Mouse (Mus musculus): Measurements from ENCODE around the gene Macrod2.

The Macrod2 gene

DNA sequence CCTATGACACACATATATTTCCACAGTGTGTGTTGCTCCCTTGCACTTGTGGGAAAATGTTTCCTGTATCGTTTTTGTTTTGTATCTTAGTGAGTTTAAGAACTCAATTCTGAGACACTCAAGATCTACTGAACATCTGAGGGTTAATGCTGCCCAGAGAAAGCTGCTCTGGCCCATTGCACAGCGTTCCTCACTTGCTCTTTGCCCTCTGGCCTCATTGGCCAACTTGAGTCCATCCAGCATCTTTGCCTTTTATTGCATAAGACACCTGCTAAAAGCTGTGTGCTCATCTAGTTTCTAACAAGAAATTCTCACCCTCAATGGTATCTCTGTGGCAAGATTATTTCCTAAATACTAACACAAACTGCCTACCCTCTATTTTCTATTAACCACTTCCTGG is 1435.4 kb downstream of the Macrod2 start:
- no peak for DNase-seq (ENCODE audit: low read depth, low spot score)

DNA sequence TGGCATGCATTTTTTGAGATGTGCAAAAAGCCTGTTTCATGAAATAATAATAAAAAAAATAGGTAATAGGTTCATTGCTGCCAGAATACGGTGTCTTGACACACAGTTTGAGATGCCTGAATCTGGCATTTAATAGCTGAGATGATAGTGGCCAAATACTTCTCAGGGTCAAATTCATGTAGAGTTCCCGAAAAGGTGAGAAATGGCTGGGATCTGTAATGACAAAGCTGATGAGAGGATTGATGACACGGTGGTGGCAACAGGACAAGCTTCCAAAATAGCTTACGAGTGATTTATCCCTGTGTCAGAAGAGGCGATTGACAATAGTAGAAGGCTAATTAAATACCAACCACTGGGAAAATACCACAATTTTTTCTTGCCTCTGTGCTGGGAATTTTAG is 1436.4 kb downstream of the Macrod2 start:
- DNase-seq (ENCODE audit: low read depth, low spot score), result no peak

- DNase-seq (ENCODE audit: low read depth, low spot score), result no peak
These were observed 1439.2 kb downstream of the Macrod2 start for GRCm38 (mm10) chr2:141834156-141834782.

GRCm38 (mm10) chr2:141844408-141845175 is 1449.5 kb downstream of the Macrod2 start:
- no peak for DNase-seq (ENCODE audit: low read depth, low spot score)

DNA sequence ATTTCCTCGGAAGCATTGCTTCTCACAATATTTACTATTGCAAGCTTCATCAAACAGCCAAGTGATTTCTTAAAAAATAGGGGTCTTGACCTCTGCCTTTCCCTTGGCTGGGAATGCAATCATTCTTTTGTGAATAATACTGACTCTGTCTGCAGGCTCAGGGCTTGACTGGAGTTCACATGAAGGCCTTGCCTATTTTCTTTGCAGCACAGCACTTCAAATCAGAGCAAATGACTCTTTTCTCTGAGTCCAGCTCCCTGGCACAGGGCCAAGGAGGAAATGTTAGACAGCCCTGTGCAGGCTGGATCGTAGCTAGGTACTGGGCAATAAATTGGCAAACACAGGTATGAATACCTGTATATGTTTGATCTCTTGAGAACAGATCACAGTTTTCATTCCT is 1464.1 kb downstream of the Macrod2 start:
- DNase-seq (ENCODE audit: low read depth, low spot score), result no peak

DNA sequence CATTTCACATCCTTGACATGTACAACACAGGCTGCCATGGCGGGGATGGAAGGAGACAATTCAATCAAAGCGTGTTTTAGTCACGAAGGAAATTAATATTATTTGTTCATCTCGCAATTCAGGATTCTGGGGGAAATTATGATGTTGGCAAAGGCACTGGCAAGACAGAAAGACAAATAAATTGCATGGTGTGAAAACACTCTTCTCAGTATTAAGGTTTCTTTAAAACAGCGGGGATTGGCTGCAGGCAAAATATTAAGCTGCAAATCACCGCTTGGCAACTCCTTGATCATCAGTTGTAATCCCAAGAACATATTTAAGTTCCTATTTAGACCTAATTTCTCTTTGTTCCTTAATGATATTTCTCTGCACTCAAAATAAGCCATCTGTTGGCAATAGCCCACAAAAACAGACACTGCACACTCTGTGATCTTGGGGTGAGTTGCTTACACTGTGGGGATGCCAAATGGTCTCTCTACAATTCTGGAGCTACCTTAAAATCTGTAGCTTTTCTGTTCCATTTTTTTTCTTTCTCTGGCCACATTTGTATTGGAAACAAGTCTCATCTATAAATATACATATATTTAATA is 1466.7 kb downstream of the Macrod2 start:
- DNase-seq (ENCODE audit: low read depth, low spot score), result no peak

GRCm38 (mm10) chr2:141862531-141863265 is 1467.6 kb downstream of the Macrod2 start:
- DNase-seq (ENCODE audit: low read depth, low spot score), result no peak

DNA sequence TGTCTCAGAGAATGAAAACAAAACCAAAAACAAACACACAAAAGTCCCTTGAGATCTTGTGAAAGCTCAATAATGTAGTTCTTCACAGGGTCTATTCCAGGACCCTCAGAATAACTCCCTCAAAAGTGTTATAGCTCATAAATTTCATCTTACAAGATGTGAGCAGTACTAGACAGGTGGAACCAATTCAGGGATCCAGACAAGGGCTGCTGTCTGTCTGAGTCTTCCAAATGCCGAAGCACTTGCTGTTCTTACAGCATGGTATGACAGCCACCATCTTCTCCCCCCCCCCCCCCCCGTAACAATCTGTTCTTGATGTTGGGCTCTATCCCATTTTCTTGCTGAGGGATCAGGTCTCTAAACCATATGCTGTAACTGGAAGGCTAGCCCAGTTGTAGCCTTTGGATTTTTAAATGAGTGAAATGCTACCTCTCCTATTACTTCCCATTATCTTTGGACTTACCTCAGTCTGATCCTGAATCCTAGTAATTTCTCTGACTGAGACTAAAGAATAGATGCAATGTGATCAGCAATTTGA is 1468.6 kb downstream of the Macrod2 start:
- no peak for DNase-seq (ENCODE audit: low read depth, low spot score)

GRCm38 (mm10) chr2:141870930-141871329 is 1475.8 kb downstream of the Macrod2 start:
- DNase-seq (ENCODE audit: low read depth, low spot score), result no peak

DNA sequence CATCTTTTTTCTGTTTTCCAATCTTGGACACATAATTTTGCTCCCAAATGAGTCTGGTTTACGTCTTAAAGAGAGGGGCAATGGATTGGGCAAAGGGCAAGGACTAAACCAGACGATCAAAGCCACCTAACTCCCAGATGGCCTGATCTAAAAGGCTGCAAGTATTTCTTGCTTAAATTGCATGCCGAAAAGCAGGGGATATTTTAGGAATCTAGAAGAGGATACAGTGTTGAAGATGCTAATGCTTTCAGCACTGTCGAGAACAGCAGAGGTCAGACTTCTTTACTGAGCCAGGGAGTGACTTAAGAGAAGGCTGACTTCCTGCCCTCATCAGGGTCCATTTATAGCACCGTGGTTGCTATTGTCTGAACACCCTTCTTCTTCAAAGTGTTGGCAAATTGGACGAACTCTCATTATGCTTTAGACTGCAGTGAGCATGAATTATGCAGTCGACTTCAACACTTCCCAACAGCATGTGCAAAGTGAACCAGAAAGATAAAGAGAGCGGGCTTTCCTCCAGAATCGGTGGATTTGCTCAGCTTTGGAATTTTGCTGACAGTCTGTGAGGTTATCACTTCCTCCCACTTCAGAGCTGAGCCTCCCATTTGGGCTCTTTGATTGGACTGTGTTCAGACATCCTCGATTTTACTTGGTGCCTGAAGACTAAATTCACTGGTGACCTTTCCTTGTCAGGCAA is 1481.2 kb downstream of the Macrod2 start:
- no peak for DNase-seq (ENCODE audit: low read depth, low spot score)

- no peak for DNase-seq (ENCODE audit: low read depth, low spot score)
These were observed 1481.8 kb downstream of the Macrod2 start for GRCm38 (mm10) chr2:141876958-141877357.

GRCm38 (mm10) chr2:141878473-141878872 is 1483.4 kb downstream of the Macrod2 start:
- no peak for DNase-seq (ENCODE audit: low read depth, low spot score)

GRCm38 (mm10) chr2:141879711-141880110 is 1484.6 kb downstream of the Macrod2 start:
- no peak for DNase-seq (ENCODE audit: low read depth, low spot score)

- no peak for DNase-seq (ENCODE audit: low read depth, low spot score)
These were observed 1491.8 kb downstream of the Macrod2 start for GRCm38 (mm10) chr2:141886694-141887474.

DNA sequence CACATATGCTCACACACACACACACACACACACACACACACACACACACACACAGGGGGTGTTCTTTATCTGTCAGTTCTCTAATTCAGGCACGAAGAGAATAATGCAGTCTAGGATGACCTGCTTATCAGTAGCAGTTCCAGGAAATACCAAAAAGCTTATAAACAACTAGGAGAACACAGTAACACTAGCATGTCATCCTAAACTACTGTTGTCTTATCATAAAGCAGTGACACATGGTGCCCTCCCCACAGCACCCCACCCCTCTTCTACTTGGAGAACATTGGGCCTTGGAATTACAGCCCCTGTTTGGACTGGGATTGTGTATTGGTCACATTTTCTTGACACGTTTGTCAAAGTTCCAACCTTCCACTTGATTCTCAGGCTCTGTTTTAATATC is 1494.4 kb downstream of the Macrod2 start:
- no peak for DNase-seq (ENCODE audit: low read depth, low spot score)

DNA sequence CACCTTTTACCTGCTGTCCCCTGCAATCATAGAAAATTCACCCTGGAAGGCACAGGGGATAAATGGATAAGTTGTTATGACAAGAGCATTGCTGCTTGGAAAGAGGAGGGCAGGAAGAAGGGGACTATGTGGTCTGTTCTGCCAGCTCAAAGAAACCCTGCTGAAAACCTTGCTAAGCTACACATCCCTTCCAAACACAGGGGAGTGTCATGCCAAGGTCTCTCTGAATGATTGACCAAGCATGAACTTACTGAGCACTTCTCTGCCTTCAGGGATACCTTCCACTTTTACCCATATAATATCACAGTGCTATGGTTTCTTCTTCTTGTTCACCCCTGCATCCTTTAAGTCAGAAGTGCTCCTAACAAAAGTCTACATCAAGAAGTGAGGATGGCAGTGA is 1502.8 kb downstream of the Macrod2 start:
- no peak for DNase-seq (ENCODE audit: low read depth, low spot score)

DNA sequence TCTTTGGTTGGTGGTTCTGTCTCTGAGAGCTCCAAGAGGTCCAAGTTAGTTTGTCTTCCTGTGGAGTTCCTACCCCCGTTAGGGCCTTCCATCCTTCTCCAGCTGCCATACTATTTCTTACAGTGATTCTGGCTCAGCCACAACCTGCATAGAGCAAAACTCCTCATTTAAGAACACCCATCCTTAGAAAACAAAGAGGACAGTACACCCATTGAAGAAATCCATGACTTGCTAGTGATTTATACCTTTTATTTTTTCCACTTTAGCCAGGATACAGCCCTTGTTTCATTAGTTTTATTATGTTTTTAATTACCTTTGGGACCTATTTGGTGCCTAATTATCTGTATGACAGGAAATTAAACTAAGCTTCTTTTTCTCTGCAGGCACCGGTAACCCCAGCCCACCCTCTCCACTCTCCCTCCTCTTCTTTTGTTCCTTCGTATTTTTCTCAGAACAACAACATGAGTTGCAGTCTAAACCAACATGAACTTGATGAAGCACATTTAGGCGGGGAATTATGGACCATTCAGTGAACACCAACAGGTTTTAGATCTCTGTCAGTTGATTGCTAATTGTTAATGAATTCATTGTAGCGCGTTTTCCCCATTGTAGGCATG is 1516.8 kb downstream of the Macrod2 start:
- no peak for DNase-seq (ENCODE audit: low read depth, low spot score)

DNA sequence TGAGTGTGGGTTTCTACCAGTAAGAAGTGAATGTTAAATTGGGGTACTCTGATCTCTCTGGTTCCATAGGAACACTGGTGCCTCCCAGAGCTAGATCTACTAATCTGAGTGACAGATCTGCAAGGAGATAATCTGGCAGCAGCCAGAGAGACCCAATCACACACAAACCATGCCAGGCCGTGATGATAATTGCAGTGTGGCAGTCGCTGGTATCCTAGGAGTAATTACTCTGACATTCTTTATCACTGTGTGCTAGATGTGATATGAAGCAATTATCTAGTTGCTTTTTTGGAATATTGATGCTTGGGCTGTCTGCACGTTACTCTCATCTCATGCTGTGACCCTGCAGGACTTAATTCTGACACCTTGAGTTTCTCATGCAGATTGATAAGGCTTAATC is 1518.4 kb downstream of the Macrod2 start:
- no peak for DNase-seq (ENCODE audit: low read depth, low spot score)

DNA sequence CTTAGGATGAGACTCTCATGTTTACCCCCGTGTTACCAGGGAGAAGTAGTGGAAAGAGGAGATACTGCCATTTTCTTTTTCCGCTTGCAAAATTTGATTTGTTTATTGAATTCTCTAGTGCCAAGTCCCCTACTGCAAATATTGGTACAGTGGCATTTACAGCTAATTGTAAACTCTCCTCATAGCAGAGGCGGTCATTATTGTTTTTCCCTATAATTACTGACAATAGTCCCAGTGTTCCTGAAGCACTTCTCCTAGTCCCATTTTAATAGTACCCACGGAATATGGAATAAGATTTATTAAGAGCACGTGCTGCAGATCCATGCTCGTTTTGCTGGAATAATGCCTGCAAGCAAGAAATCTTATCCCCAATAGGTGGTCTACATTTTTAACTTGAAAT is 1518.8 kb downstream of the Macrod2 start:
- no peak for DNase-seq (ENCODE audit: low read depth, low spot score)

DNA sequence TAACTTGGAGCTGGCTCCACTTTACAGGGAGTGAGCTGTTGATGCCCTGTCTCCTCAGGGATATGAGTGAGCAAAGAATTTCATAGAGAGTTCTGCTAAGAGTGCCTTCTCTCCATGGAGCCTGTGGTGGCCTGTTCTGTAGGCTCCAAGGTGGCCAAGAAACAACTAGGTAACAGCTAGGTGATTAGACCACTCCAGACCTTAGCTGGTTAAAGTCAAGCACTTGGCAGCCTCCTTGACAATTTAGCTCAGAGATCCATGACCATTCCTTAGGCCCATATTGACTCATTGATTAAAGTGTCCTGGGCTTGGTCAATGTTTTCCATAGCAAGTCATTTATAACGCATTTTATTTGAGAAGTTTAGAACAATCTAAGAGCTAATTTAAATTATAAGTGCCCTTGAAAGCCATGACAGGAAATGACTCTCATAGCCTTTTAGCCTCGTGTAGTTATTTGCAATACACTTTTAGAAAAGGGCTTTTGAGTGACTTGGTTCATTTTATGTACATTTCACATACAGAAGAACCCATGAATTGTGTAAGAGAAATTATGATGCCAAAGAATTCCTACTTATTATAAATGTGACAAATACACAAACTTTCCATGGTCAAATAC is 1525.4 kb downstream of the Macrod2 start:
- no peak for DNase-seq (ENCODE audit: low read depth, low spot score)

Data from 3T3-L1 (cell line).